Mouse (Mus musculus): ENCODE data around the gene Dact1.

GRCm38 (mm10) chr12:71337025-71337582 is 27.4 kb downstream of the Dact1 start:
- TF ChIP-seq CTCF (IDR thresholded peaks at IDR 0.05; ENCODE audit: low read depth, low read length) (no peak), POLR2AphosphoS5 (IDR thresholded peaks at IDR 0.05; ENCODE audit: insufficient replicate concordance, low read depth, low read length) (no peak), TAL1 (conservative IDR thresholded peaks at IDR 0.05; ENCODE audit: low read depth, low read length) (no peak), GATA1 (IDR thresholded peaks at IDR 0.05; ENCODE audit: borderline replicate concordance, low read length) (no peak), GATA2 (IDR thresholded peaks at IDR 0.05; ENCODE audit: borderline replicate concordance, low read depth, low read length) (no peak)
